Mouse (Mus musculus): ENCODE data around the gene Arhgap20. TPM values are rescaled to one million over a fixed set of nuclear protein-coding genes. Genes with fewer than 3 reads are reported as not detected.

Gene Arhgap20
- 10.6 and 65.6 TPM in 2 replicates for polyA plus RNA-seq (2021; fragmentation: Nextera tagmentation)
- long read RNA-seq, experiment 1, full-length matches to known transcripts: 8 of 48 reads
- long read RNA-seq, experiment 1, partial matches to known transcripts: 11 of 48 reads
- long read RNA-seq, experiment 1, other reads (novel, unspliced or antisense): 29 of 48 reads
- long read RNA-seq, experiment 2, partial matches to known transcripts: 2 of 37 reads
- long read RNA-seq, experiment 2, other reads (novel, unspliced or antisense): 35 of 37 reads

GRCm38 (mm10) chr9:51764921-51765416, at the start of gene Arhgap20:
Gene Arhgap20, plus strand, starts transcription at chr9:51765337.

Other genes with a start within 250 kb of the Arhgap20 start
- 46.4 and 53.3 TPM in 2 replicates for gene Fdx1, start 198.2 kb downstream of the Arhgap20 start, polyA plus RNA-seq (2021; fragmentation: Nextera tagmentation)

Measured in left cerebral cortex, adult 6 months (tissue).